Comparison of ENCODE assay signal across 18 mouse cellular contexts in genomic region chr9:121623235-121623634, GRCm38 (mm10). TPM values are rescaled to one million over a fixed set of nuclear protein-coding genes. Genes with fewer than 3 reads are reported as not detected.
"Had no signal": no experiment of that assay in that cellular context is flagged by ENCODE, and none has a peak within 500 bp of the region (broad histone marks: within the 10 kb centered on the region; RNA-seq: fewer than 3 reads in every experiment).

No protein-coding gene starts in this region.

- H3K27ac ChIP-seq: neural tube, embryonic 13.5 days; neural tube, embryonic 15.5 days; stomach, embryonic 15.5 days; stomach, postnatal 0 days had no signal

- H3K9me3 ChIP-seq: neural tube, embryonic 13.5 days; neural tube, embryonic 15.5 days; stomach, embryonic 15.5 days had no signal

- H3K4me1 ChIP-seq: stomach, embryonic 15.5 days had no signal

- H3K9ac ChIP-seq: neural tube, embryonic 13.5 days; neural tube, embryonic 15.5 days; stomach, embryonic 15.5 days had no signal

- H3K36me3 ChIP-seq: neural tube, embryonic 13.5 days; neural tube, embryonic 15.5 days; stomach, embryonic 15.5 days had no signal

- H3K4me2 ChIP-seq: neural tube, embryonic 13.5 days; neural tube, embryonic 15.5 days; stomach, embryonic 15.5 days had no signal

- H3K4me3 ChIP-seq: neural tube, embryonic 13.5 days; neural tube, embryonic 15.5 days; stomach, embryonic 15.5 days had no signal

- DNase-seq: retina, postnatal 1 day; right cerebral cortex, adult 18-20 months; right cerebral cortex, postnatal 14 days; right cerebral cortex, postnatal 25 days; right cerebral cortex, postnatal 4 days; spleen, adult 18-20 months; thymus, adult 18-20 months; thymus, adult 2 months; thymus, postnatal 14 days; thymus, postnatal 25 days; thymus, postnatal 36 days; thymus, postnatal 4 days had no signal

- H3K27me3 ChIP-seq: neural tube, embryonic 13.5 days; neural tube, embryonic 15.5 days; stomach, embryonic 15.5 days had no signal

RNA-seq across cellular contexts. Expression of gene Lyzl4, which starts 18.7 kb away (rescaled TPM):
- total RNA-seq: neutrophil, adult 5-6 weeks had no signal
- polyA plus RNA-seq: neural tube, embryonic 13.5 days; neural tube, embryonic 14.5 days; neural tube, embryonic 15.5 days had no signal
